Mouse (Mus musculus): ENCODE data around the gene Phgr1.

The Phgr1 gene

DNA sequence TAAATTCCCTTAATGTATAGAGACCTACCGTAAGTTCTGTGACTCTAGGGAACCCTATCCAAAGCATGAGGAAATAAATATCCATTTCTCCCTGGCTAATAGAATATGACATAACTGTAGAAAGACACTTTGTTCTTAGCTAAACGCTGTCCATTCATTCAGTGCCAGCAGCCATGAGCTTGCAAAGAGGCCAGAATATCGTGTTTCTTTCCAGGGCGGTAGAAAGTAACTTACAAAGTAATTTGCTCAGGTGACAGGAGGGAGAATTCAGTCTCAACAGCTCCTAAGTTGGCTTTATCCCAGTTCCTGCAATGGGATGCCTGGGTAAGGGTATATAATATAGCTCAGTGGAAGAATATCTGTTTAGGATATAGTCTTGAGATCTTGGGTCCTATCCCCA is 51.8 kb downstream of the Phgr1 start:
- no peak for DNase-seq

All from layer of hippocampus, adult 9-11 months (tissue).